Mouse (Mus musculus) embryonic facial prominence, embryonic 13.5 days (tissue): ENCODE data around the gene Gm43517. TPM values are rescaled to one million over a fixed set of nuclear protein-coding genes. Genes with fewer than 3 reads are reported as not detected.

Source experiments
- ATAC-seq: fragments of 200-750 bp; cut with Nextera tagmentation; 2 replicates; pipeline ENCODE4 v1.8.0; 2017; ENCODE audit warnings: low read depth; ENCODE audit not compliant: insufficient number of reproducible peaks, insufficient read depth, low FRiP score, low TSS enrichment
- H3K27ac ChIP-seq: fragments of 300-500 bp; sonication (generic); 2 replicates; pipeline ENCODE4 v1.5.1; 2015; ENCODE audit warnings: moderate library complexity, mild to moderate bottlenecking, inconsistent platforms
- H3K27me3 ChIP-seq: fragments of 300-500 bp; sonication (generic); 2 replicates; pipeline ENCODE4 v1.6.1; 2015; ENCODE audit warnings: mild to moderate bottlenecking, inconsistent platforms
- H3K36me3 ChIP-seq: fragments of 300-500 bp; sonication (generic); 2 replicates; pipeline ENCODE4 v1.6.1; 2015; ENCODE audit warnings: mild to moderate bottlenecking, inconsistent platforms
- H3K4me1 ChIP-seq: fragments of 300-500 bp; sonication (generic); 2 replicates; pipeline ENCODE4 v1.6.1; 2015; ENCODE audit warnings: inconsistent platforms
- H3K4me2 ChIP-seq: fragments of 300-500 bp; sonication (generic); 2 replicates; pipeline ENCODE4 v1.6.1; 2015; ENCODE audit warnings: moderate library complexity, mild to moderate bottlenecking, inconsistent platforms
- H3K4me3 ChIP-seq: fragments of 300-500 bp; sonication (generic); 2 replicates; pipeline ENCODE4 v1.5.1; 2015; ENCODE audit warnings: mild to moderate bottlenecking, inconsistent platforms
- H3K9ac ChIP-seq: fragments of 300-500 bp; sonication (generic); 2 replicates; pipeline ENCODE4 v1.6.1; 2015; ENCODE audit warnings: mild to moderate bottlenecking, inconsistent platforms
- H3K9me3 ChIP-seq: fragments of 300-500 bp; sonication (generic); 2 replicates; pipeline ENCODE4 v1.6.1; 2016; ENCODE audit warnings: inconsistent platforms
- WGBS: fragments of 180-500 bp; shearing (Covaris S2); methylation state at CpG from one replicate; pipeline ENCODE4 v1.1.7; 2015; ENCODE audit warnings: mixed read lengths; 5-methylcytosine and 5-hydroxymethylcytosine counted together
- polyA plus RNA-seq: library from polyadenylated mRNA; unstranded; fragments of >200 nt; fragmentation: Nextera tagmentation; extraction: Ambion mirVana; gene quantifications from 2 replicates; pipeline ENCODE4 v1.2.1, GENCODE M21; 2015

Gene Gm43517
- polyA plus RNA-seq, 1 experiment from 2014 or later, result not detected

DNA sequence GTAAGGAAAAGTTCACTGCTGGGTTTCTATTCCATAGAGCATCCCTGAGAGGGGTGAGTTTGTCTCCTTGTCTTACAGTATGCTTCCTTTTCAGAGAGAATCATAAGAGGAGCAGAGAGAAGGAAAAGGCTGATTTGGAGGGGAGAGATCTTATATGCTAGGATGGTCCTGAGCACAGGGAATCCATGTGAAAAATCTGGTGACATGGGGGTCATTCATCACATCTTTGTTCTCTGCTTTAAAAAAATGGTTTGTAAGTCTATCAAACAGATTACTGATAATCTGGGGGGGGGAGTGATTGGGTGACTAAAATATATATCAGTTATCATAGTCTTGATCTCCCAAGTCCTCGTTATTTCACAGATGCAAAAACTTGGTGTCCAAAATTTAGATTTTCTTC, 11.8 kb downstream of the Gm43517 start:
- Histone ChIP-seq H3K9ac (no peak overlapping the region), H3K27me3 (peaks cover 83% of the 10 kb centered on the region), H3K4me1 (peaks cover 10% of the 10 kb centered on the region), H3K4me3 (no peak overlapping the region), H3K27ac (no peak overlapping the region), H3K36me3 (no peaks in the 10 kb centered on the region), H3K4me2 (no peak overlapping the region), H3K9me3 (no peaks in the 10 kb centered on the region)
- no peak for ATAC-seq
- 43% methylated on average over 1 of the region's 1 CpGs for WGBS

DNA sequence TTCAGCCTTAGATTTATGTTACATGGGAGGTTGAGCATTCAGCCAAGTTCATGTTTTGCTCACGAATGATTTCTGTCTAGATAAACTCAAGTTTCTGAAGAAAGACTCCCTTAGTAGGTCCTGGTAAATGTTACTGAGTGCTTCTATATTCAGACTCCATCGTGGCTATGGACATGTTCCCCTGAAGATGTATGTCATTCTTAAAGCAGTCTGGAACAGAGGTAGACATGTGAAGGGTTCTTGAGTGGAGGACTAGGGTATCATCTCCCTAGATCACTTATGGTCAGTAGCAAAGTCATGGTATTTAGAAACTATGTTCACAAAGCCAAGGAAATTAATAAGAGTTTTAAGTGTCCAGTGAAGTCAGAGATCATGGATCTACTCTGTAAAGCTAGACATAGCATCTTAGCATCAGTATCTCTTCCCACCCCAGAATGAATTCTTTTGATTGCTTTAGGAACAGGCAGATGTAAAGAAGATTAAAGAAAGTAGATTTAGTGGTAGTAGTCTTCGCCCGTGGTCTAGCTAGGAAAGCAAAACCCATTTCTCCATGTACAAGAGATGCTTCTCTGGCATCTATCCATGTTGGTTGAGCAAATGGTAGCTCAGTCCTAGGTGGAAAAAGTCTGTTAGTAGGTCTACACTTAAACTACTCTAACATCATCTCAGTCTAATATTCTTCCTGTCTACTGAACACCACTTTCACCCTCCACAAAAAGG, 12.6 kb downstream of the Gm43517 start:
- Histone ChIP-seq H3K27ac (no peak overlapping the region), H3K4me2 (no peak overlapping the region), H3K4me1 (peaks cover 11% of the 10 kb centered on the region), H3K36me3 (no peaks in the 10 kb centered on the region), H3K4me3 (no peak overlapping the region), H3K9ac (no peak overlapping the region), H3K9me3 (no peaks in the 10 kb centered on the region), H3K27me3 (peaks cover 78% of the 10 kb centered on the region)
- 29% methylated on average over 4 of the region's 4 CpGs for WGBS
- no peak for ATAC-seq

DNA sequence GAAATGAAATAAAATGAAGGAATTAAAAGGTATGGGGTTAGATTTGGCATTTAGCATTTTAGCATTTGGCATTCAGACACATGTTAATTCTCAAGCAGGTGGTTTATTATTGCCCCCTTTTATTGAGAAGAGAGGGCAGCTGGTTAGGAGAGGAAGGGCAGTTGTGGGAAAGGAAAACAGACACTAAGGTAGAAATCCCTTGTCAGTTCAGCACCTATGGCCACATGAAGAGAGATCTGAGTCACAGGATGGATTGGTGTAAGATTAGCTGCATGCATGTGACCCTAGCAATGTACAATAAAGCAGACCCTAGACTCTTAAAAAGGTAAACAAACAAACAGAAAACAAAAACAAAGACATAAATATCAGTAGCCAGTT, 13.2 kb downstream of the Gm43517 start:
- Histone ChIP-seq H3K4me3 (no peak overlapping the region), H3K9ac (no peak overlapping the region), H3K36me3 (no peaks in the 10 kb centered on the region), H3K27ac (no peak overlapping the region), H3K4me2 (no peak overlapping the region), H3K27me3 (peaks cover 78% of the 10 kb centered on the region), H3K9me3 (no peaks in the 10 kb centered on the region), H3K4me1 (peaks cover 11% of the 10 kb centered on the region)
- ATAC-seq, result no peak

DNA sequence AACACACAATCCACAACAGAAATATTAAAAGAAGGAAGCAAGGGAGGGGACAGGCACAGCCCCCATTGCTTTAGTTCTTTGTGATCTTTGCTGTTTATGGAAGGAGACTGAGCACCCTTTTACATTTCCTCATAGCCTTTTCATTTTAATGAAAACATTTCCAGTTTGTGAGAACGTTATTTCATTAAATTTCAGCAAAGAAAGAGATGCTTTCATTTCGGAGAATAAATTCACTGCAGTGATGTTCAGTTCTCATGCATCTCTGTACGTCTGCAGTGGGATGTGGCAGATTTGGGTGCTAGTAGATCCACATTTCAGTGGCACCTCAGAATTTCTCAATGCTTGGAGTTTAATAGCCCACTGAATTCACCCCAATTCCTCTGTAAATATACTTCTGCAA, 13.7 kb downstream of the Gm43517 start:
- WGBS, result 17% methylated on average over 3 of the region's 3 CpGs
- no peaks in the 10 kb centered on the region for H3K9me3 ChIP-seq
- H3K27ac ChIP-seq, result no peak overlapping the region
- H3K4me1 ChIP-seq, result peaks cover 11% of the 10 kb centered on the region
- H3K36me3 ChIP-seq, result no peaks in the 10 kb centered on the region
- H3K4me3 ChIP-seq, result no peak overlapping the region
- H3K4me2 ChIP-seq, result no peak overlapping the region
- H3K9ac ChIP-seq, result no peak overlapping the region
- ATAC-seq, result no peak
- H3K27me3 ChIP-seq, result peaks cover 80% of the 10 kb centered on the region

DNA sequence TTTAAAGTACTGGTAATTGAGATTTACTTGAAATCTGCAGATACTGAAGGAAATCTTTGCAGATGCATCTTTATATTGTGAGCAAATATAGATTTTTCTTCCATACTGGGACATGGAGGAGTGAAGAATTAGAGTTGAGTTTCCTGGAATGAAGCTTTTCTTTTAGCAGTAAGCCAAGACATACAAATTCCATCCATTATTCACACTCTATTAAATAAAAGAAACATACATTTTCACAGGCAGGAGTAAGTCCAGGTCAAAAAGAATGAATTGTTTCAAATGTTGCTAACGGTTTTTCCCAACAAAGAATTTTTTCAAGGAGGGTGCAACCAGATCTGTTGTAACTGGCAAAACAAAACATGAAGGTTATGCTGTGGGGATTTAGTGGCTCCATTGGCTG, 14.6 kb downstream of the Gm43517 start:
- Histone ChIP-seq H3K27ac (no peak overlapping the region), H3K9me3 (no peaks in the 10 kb centered on the region), H3K9ac (no peak overlapping the region), H3K4me3 (no peak overlapping the region), H3K4me2 (no peak overlapping the region), H3K4me1 (peaks cover 11% of the 10 kb centered on the region), H3K27me3 (peaks cover 78% of the 10 kb centered on the region), H3K36me3 (no peaks in the 10 kb centered on the region)
- WGBS, result 0% methylated on average over 1 of the region's 1 CpGs
- no peak for ATAC-seq

DNA sequence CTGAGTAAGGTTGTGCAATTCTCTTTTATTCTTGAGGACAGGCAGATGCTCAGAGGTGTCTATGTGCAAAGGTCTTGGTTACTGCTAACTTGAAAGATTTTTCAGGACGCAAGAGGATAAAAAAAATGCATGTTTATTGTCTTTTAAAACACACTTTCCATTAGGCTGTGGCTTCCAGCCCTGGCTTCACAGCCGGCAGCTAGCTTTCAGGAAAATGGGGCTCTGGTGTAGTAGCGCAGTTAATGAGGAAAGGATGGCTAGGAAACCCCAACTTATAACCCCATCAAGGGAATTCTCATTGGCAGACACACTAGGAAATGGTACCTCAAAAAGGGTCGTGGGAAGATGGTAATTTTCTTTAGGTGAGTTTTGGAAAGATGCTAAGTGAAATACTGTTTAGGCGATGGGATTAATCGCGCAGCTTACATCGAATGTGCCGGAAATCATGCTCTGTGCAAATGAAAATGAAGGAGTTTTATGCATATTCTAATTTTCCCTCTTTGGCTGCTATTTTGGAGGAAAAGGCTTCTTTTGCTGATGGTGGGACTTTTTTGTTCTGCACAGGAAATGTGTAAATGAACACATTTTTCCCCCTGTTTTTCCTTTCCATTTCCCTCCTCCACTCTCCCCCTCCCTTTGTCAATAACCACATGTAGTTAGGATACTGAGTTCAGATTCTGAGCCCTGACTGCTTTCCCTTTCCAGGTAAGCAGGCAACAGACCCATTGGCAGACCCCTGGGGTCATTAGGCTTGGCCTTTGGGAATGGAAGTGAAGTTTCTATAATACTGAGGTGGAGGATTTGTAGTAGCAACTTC, 15.3 kb downstream of the Gm43517 start:
- Histone ChIP-seq H3K9me3 (no peaks in the 10 kb centered on the region), H3K4me3 (no peak overlapping the region), H3K36me3 (no peaks in the 10 kb centered on the region), H3K27ac (no peak overlapping the region), H3K27me3 (peaks cover 77% of the 10 kb centered on the region), H3K9ac (no peak overlapping the region), H3K4me2 (no peak overlapping the region), H3K4me1 (peaks cover 11% of the 10 kb centered on the region)
- 3% methylated on average over 9 of the region's 9 CpGs for WGBS
- ATAC-seq, result no peak

DNA sequence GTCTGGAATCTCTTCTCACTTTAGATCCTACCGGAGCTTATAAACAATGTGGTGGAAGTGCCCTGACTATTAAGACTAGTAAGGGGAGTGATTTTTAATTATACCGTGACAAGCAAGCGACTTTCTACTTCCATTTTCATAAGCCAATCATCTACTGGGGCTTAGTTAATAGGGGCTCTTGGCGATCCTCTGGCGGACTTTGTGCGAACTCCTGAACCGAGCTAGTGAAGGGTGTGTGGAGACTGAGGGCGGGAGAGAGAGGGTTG, 15.8 kb downstream of the Gm43517 start:
- peaks cover 11% of the 10 kb centered on the region for H3K4me1 ChIP-seq
- peak overlapping the region; percentile 46 for H3K4me3 ChIP-seq
- peaks cover 74% of the 10 kb centered on the region for H3K27me3 ChIP-seq
- no peaks in the 10 kb centered on the region for H3K9me3 ChIP-seq
- peak; percentile 83 for ATAC-seq
- no peak overlapping the region for H3K27ac ChIP-seq
- under 1% methylated on average over 8 of the region's 8 CpGs for WGBS
- peak overlapping the region; percentile 89 for H3K4me2 ChIP-seq
- no peak overlapping the region; the same call in 1 of the 2 replicates for H3K9ac ChIP-seq
- no peaks in the 10 kb centered on the region for H3K36me3 ChIP-seq

DNA sequence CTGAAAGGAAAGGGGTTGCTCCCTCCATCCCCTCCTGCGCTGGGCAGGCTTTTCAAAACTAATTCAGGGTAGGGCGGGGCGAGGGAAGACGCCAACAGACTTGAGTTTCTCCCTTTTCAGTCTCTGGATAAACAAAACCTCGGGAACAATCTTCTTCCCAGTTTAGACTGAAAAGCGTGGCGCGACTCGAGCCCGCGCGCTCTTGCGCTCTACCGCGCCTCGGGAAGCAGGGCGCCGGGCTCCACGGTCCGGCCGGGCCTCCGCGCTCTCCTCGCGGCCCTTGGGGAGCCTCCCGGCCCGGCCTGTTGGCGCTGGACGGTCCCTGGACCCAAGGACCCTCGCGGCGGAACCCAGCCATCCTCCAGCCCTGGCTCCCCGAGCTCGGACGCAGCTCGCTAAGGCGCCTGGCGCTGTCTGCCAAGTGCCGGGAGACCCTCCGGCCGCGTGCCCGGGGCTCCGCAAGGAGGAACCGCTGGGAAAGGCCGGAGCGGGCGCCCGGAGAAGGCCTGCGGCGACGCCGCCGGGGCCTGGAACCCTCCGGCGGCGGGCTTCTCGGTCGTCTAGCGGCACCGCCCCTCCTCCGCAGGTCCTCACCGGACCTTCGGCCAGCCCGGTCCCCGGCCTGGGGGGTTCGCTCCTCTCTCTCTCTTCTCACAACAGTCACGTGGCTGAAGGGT, 16.3 kb downstream of the Gm43517 start:
- peaks cover 11% of the 10 kb centered on the region for H3K4me1 ChIP-seq
- no peaks in the 10 kb centered on the region for H3K36me3 ChIP-seq
- under 1% methylated on average over 68 of the region's 68 CpGs for WGBS
- no peaks in the 10 kb centered on the region for H3K9me3 ChIP-seq
- no peak overlapping the region for H3K27ac ChIP-seq
- H3K4me2 ChIP-seq, result peak overlapping the region; percentile 89
- H3K27me3 ChIP-seq, result peaks cover 71% of the 10 kb centered on the region
- peak; percentile 64; the same call in 1 of the 2 replicates for ATAC-seq
- peak overlapping the region; percentile 68 for H3K9ac ChIP-seq
- H3K4me3 ChIP-seq, result peak overlapping the region; percentile 46

DNA sequence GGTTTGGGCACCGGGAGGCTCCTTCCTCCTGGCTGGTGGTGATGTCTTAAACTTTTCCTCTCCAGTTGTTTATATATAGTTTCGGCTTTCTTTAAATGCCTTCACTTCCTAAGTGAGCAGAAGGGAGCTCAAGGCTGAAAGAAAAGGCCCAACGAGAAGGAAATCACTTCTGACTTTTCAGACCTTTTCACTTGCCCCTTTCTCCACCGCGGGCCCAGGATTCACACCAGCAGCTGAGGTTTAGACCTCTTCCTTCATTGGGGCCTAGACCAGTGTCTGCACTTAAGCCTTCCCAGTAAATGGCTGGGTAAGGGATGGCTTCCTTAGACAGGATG, 16.8 kb downstream of the Gm43517 start:
- H3K9me3 ChIP-seq, result no peaks in the 10 kb centered on the region
- no peak for ATAC-seq
- peaks cover 68% of the 10 kb centered on the region for H3K27me3 ChIP-seq
- H3K36me3 ChIP-seq, result no peaks in the 10 kb centered on the region
- peaks cover 11% of the 10 kb centered on the region for H3K4me1 ChIP-seq
- H3K9ac ChIP-seq, result peak overlapping the region; percentile 68; the same call in 1 of the 2 replicates
- no peak overlapping the region for H3K27ac ChIP-seq
- peak overlapping the region; percentile 46 for H3K4me3 ChIP-seq
- 0% methylated on average over 5 of the region's 5 CpGs for WGBS
- peak overlapping the region; percentile 89 for H3K4me2 ChIP-seq

DNA sequence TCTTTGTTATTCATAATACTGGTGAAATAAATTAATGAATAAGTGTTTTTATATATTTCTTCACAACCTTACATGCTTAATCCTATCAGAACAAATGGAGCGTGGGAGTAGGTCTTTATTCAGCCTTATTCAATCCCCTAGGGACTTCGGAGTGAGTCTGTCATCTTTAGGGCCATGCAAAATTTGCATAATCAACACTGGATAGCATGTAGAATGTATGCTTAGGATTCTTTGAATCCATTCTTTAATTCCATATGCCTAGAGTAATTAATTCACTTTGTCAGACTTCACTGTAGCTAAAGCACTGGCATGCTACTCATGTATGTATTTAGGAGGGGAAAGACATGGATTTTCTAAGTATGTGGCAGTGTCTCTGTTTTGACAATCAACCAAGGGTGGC, 24.9 kb downstream of the Gm43517 start:
- Histone ChIP-seq H3K9ac (no peak overlapping the region), H3K27ac (no peak overlapping the region), H3K9me3 (no peaks in the 10 kb centered on the region), H3K27me3 (peaks cover 9% of the 10 kb centered on the region), H3K36me3 (no peaks in the 10 kb centered on the region), H3K4me3 (no peak overlapping the region), H3K4me2 (no peak overlapping the region), H3K4me1 (no peaks in the 10 kb centered on the region)
- 74% methylated on average over 2 of the region's 2 CpGs for WGBS
- ATAC-seq, result no peak

DNA sequence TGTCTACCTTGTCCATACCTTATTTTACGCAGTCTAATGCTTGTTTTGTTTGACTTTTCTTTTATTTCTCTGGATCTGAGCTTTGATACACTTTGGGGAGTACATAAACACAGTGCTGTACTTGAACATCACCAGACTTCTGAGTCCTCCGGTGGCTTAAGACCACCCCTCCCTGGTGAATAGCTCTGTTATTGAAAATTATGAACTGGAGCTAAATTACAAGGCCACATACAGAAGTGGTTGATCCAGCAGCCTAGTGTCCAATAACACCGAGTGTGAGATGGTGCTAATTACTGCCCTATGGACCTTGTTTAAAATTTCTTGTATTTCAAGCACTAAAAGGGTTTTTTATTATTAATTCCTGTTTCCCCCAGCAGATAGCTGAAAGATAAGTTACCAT, 33.0 kb downstream of the Gm43517 start:
- H3K4me1 ChIP-seq, result no peaks in the 10 kb centered on the region
- H3K27ac ChIP-seq, result no peak overlapping the region
- no peak overlapping the region for H3K4me2 ChIP-seq
- H3K4me3 ChIP-seq, result no peak overlapping the region
- ATAC-seq, result no peak
- H3K9me3 ChIP-seq, result no peaks in the 10 kb centered on the region
- no peaks in the 10 kb centered on the region for H3K27me3 ChIP-seq
- 59% methylated on average over 3 of the region's 3 CpGs for WGBS
- H3K36me3 ChIP-seq, result no peaks in the 10 kb centered on the region
- no peak overlapping the region for H3K9ac ChIP-seq
